Mouse (Mus musculus): ENCODE measurements at regions not wholly inside any gene's neighbourhood (a gene's known extent, or its start where the extent isn't known, plus 50 kb on each side); places are given as distances from the start of the nearest gene placed in this dataset.

- TF ChIP-seq ZC3H11A (IDR thresholded peaks at IDR 0.05; ENCODE audit: borderline replicate concordance, low read depth, low read length) (no peak), HCFC1 (IDR thresholded peaks at IDR 0.05; ENCODE audit: borderline replicate concordance, insufficient read depth, low read length) (no peak), MAFK (IDR thresholded peaks at IDR 0.05; ENCODE audit: insufficient read depth, low read depth, low read length) (no peak), CHD2 (IDR thresholded peaks at IDR 0.05; ENCODE audit: low read depth, low read length) (no peak)
Observed at GRCm38 (mm10) chr16:30147296-30147695, 83.1 kb downstream of the Hes1 start.

Measured in ES-E14 (cell line).